Mouse (Mus musculus) left cerebral cortex, postnatal 14 days (tissue): ENCODE data around the gene Osgep. TPM values are rescaled to one million over a fixed set of nuclear protein-coding genes. Genes with fewer than 3 reads are reported as not detected.
"Not testable (repeated sequence)": the region's sequence is repeated elsewhere in the genome, so short reads cannot be mapped to it uniquely, and the experiment has no call there.

Experiments
- DNase-seq, 2 experiments: peaks; one replicate each; pipeline ENCODE4 v3.0.0; 2021 to 2022; ENCODE audit warnings: low spot score in 2 of 2, mixed read lengths in 1 of 2
- intact Hi-C: fragments of 180-260 bp; cut with DNase I; formaldehyde crosslinking; loops from one replicate; pipeline ENCODE4 v1.15.1; 2025
- long read RNA-seq, 2 experiments: library from polyadenylated mRNA; stranded (forward); transcript quantifications; one replicate each; pipeline ENCODE4 v2.0.0; 2021
- total RNA-seq, 2 experiments: library from RNA; stranded (reverse); gene quantifications; 2 replicates each; pipeline ENCODE4 v1.2.3; 2021

The Osgep gene
- total RNA-seq, result 10 to 100 TPM; 35.1 to 39.7 TPM
- long read RNA-seq, experiment 1, transcript Osgep-202 (11 exons, 3,388 nt), result major isoform, 47 of 57 reads
- long read RNA-seq, experiment 1, partial matches to known transcripts, result 0 of 57 reads
- long read RNA-seq, experiment 1, other reads (novel, unspliced or antisense), result 10 of 57 reads
- long read RNA-seq, experiment 2, transcript Osgep-202 (11 exons, 3,388 nt), result major isoform, 36 of 54 reads
- long read RNA-seq, experiment 2, partial matches to known transcripts, result 3 of 54 reads
- long read RNA-seq, experiment 2, other reads (novel, unspliced or antisense), result 15 of 54 reads

DNA sequence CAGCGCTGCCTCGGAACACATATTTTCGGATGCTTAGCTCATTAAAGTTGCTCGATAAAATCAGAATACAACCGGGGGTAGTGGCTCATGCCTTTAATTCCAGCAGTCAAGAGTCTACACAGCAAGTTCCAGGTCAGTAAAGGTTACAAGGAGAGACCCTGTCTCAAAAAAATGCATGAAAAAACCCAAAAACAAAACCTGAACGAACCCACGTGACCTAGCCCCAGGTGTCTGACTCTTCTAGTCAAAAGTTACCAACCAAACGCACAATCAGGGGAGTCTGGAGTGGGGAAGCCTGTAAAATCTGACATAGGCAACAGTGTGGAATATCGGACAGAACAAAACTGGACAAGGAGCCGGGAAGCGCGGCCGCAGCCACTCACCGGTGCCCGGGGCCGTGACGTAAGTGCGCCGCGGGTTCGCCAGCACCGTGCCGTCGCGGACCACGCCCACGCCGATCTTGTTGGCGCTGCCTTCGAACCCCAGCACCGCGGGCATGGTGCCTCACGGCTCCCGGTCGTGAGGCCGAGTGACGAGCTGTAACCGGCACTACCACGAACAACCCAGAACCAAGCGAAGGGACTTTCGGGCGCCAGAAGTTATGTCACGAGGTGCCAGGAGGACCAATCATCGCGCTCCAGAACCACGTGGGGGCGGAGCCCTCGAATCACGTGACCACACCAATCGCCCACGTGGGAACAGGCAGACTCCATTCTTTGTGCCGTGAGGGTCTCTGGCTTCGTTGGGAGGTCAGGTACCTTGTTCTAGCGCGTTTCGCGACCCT, at the start of gene Osgep, which contains the start of gene Apex1:
Osgep (minus strand) TSS at position 613 of the 784 bp plus-strand sequence.
Apex1 (plus strand) TSS at position 688 of the 784 bp plus-strand sequence.
- peak; percentile 98 to 99 for DNase-seq
- intact Hi-C loops, result no loop called here

DNA sequence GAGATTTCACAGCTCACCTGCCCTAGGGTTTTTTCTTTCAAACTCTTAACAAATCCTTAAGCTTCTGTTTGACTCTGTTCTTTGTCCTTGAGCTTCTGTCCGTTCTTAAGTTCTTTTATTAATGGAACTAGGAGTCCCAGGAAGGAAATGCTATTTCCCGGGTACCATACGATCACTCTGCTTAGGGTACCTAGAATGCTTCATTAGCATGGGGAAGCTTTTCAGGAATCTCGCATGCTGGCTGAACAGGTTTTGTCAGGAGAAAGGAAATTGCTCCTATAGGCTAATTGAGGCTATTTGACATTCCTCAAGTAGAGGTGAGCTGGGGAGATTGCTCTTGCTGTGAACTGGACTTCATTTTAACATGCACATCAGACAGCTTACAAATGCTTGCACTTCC, 49.0 kb upstream of the Osgep start:
- no peak for DNase-seq
- intact Hi-C loops, result loop anchor here (2.0 kb wide), 1 partner anchor 89 kb away; no protein-coding TSS in a partner anchor

DNA sequence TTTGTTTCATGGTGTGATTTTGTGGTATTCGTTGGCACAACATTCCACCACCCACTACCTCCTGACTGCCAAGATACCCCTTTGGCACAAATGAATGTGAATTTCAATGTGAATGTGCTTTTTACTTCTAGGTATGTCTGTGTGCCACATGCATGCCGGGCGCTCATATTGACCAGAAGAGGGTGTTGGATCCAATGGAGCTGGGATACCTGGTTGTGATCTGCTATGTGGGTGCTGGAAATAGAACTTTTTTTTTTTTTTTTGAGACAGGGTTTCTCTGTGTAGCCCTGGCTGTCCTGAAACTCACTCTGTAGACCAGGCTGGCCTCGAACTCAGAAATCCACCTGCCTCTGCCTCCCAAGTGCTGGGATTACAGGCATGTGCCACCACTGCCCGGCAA, 48.4 kb upstream of the Osgep start:
- DNase-seq, intact Hi-C loops: not testable (repeated sequence)

DNA sequence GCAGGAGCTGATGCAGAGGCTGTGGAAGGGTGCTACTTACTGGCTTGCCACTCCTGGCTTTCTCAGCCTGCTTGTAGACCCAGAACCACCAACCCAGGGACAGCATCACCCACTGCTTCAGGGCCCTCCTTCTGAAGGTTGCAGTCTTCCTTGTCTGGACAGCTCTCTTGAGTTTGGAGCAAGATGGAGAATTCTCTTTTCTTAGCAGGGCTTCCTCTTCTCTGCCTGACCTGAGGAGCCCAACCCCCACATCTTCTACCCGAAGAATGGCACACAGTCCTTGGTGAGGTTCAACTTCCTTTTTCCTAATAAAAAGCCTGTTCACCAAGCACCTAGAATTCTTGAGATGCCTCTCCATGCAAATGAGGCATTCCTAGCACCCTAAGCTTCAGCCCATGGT, 46.1 kb upstream of the Osgep start:
- DNase-seq, result no peak

DNA sequence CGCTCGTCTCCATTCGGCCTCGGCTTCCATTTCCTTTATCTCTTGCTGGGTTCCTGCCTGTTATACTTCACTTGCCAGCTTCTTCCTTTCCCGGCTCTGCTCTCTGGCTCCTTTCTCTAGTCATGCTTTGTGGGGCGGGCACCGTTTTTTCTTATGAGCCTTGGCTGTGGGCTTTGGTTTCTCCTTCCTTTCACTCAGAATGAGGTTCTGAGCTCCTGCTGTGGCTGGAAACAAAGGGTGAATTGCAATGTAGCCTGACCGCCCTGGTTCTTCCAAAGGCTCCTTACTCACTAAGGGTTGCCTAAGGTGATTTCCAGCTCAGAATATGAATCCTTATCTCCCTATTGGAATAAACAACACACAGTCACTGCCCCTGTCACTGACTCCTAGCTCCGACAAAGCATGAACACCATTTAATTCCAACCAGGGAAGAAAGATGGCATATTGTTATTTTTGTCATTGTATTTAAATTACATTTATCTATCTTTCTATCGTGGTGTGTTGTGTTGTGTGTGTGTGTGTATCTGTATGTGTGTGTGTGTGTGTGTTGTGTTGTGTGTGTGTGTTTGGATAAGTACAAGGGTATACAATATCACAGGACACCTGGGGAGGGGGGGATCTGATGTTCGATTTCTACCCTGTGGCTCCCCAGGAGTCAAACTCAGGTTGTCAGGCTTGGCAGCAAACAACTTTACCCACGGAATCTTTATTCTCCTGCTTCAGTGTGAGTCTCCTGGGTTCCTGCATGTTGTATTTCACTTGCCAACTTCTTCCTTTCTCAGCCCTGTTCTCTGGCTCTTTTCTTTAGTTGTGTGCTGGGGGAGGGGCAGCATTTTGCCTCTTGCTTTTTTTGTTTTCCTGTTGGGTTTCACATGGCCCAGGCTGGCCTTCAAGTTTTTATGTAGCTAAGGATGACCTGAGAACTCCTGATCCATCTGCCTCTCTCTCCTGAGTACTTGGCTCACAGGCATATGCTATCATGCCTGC, 45.2 kb upstream of the Osgep start:
- DNase-seq, result peak; percentile 35 to 61

More for the DNA sequence above, 46.1 kb upstream of the Osgep start:
- intact Hi-C loops, result no loop called here

DNA sequence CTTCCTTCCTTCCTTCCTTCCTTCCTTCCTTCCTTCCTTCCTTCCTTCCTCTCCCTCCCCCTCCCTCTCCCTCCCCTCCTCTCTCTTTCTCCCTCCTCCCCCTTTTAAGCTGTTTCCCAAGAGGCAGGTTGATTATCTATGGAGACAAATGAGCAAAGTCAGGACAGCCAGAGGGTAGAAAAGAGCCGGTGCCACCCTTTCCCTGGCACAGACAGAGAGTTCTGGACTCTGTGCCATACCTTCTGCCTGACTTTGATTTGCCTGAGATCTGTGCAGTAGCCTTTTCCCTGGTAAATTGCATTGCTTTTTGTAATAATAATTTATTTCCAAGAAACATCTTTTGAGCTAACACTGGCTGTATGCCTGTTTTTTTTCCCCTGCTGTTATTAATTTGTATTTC, 44.3 kb upstream of the Osgep start:
- no peak for DNase-seq
- intact Hi-C loops, result no loop called here

More for the DNA sequence above, 45.2 kb upstream of the Osgep start:
- intact Hi-C loops, result no loop called here

DNA sequence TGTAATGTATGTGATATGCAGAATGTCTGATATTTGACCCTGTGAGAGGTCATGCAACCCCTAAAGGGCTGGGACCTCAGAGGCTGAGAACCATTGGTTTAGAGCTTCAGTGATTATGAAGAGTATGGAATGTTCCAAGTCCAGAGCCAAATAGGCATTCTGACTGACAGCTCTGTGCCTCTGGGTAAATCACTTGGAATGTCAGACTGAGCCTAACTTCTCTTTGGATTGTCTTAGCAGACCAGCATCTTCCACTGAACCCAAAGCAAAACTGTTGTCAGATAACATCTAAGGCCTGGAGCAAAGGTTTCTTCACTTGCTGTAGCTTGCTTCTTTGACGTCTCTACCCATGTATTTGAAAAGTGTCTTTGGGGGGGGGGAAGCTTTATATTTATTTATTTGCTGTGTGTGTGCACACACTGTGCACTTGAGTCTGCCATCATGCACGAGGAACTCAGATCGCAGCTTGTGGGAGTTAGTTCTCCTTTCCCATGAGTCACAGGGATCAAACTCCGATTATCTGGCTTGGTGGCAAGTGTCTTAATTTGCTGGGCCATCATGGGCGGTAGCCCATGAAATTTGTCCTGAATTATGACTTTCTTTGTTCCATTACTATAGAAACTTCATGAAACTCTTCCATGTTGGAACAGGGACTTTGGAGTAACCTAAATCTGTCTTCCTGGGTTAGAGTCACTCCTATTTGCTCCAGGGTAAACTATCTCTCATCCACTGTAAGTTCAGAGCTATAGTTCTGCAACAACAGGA, 43.7 kb upstream of the Osgep start:
- intact Hi-C loops, result no loop called here
- no peak for DNase-seq

DNA sequence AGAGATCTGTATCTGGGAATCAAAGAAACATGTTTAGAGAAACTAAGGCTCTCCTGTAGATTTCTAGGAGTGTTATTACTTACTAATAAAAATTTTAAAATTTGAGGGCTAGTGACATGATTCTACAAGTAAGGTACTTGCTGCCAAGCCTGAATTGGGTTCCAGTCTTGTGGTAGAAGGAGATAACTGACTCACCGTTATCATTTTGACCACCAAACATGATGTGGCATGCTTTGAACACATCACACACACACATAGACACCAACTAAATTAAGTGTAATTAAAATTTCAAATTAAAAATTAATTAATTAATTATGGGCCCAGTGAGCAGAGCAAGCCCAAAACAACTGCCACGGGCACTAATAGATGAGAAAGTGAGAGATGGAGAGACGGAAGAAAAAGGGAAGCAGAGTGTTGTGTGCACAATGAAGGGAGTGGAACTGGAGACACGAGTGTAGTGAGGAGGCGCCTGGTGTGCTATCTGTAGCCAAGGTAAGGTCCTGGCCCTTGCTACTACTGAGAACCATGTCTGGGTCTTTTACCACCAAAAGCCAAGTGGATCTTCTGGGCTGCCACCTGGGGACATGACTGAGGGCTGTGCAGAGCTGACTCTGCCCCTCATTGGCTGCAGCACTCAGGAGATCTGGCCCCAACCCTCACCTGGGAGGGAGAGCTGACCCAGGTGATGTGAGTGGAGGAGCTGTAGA, 33.7 kb upstream of the Osgep start:
- intact Hi-C loops, result not testable (repeated sequence)

DNA sequence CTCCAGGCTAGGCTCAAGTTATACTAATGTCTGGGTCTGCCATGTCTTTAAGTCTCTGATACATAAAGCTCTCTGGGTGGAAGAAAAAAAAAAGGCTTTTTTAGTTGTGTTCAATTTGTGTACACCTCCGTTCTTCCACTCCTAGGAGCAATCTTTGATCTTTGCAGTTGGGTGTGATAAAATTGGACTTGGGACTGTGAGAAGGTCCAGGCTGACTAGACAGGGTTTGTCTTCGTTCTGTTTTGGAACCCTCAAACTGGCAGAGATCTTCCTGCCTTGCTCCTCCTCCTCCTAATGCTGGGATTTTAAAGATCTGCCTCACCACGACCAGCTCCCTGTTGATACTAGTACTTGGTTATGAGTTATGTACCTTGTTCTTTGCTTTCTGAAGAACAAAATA, 32.5 kb upstream of the Osgep start:
- intact Hi-C loops, DNase-seq: not testable (repeated sequence)

More for the DNA sequence above, 33.7 kb upstream of the Osgep start:
- DNase-seq, result not testable (repeated sequence)

DNA sequence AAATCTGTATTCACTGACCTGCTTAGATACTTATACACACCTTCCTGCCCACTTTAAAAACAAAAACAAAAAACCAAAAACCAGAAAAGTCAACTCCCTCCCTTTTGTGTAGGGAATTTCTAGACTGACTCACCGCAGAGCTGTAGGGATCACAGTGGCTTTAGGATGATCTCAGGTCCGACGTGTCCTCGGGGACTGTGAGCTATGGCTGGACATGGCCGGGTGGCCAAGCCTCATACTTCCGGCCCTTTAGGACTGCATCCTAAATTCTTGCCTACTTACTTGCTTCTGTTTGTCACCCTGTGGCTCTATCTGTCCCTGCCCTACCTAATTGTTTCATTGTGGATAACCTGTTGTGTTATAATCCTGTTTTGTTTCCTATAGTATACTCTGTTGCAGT, 32.0 kb upstream of the Osgep start:
- intact Hi-C loops, DNase-seq: not testable (repeated sequence)

DNA sequence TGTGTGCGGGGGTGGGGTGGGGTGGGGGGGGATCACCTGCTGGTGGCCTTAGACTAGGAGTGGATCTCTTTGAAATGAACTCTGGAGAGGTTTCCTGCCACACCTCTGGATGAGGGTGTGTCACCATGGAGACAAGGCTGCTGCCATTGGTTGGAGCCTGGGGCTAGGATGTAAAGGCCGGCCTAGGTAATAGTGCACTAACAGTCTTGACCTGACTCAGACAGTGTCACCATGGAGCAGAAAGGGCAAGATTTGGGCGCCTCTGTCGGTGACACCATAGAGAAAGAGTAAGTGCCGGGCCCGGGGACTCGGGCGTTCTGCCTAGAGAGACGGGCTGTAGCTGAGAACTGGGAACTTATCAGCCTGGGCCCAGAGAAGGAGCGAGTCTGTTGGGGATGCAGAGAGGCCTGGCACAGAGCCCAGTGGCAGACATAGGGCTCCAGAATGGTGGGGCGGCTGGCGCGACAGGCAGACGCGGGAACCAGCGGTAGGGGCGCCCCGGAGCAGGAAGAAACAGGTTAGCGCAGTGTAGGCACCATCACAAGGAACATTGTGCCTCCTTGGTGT, 31.3 kb upstream of the Osgep start, which contains the start of gene Pnp2:
Pnp2 (plus strand) TSS at position 51 of the 567 bp plus-strand sequence.
- DNase-seq, result peak; percentile 56 to 63
- intact Hi-C loops, result not testable (repeated sequence)

DNA sequence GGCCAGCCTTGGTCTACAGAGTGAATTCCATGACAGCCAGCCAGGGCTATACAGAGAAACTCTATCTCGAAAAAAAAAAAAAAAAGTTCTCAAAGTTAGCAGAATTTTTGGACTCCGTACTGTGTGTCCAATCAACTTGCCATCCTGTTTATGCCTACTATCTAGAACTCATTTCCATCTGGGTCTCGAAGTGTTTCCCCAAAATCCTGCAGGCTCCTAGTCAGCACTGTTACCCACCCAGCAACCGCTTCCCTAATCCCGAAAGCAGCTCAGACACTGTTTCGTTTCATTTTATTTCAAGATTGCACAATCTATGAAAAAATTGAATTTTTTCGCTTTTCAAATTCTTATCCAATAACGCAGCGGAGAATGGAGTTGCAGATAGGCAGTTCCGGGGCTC, 30.8 kb upstream of the Osgep start:
- intact Hi-C loops, result no loop called here

DNA sequence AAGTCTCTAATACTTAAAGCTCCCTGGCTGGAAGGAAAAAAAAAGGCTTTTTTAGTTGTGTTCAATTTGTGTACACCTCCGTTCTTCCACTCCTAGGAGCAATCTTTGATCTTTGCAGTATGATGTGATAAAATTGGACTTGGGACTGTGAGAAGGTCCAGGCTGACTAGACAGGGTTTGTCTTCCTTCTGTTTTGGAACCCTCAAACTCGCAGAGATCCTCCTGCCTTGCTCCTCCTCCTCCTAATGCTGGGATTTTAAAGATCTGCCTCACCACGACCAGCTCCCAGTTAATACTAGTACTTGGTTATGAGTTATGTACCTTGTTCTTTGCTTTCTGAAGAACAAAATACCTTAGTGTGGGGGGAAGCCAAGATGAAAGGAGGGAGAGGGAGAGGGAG, 20.8 kb upstream of the Osgep start:
- intact Hi-C loops, DNase-seq: not testable (repeated sequence)

More for the DNA sequence above, 30.8 kb upstream of the Osgep start:
- no peak for DNase-seq

DNA sequence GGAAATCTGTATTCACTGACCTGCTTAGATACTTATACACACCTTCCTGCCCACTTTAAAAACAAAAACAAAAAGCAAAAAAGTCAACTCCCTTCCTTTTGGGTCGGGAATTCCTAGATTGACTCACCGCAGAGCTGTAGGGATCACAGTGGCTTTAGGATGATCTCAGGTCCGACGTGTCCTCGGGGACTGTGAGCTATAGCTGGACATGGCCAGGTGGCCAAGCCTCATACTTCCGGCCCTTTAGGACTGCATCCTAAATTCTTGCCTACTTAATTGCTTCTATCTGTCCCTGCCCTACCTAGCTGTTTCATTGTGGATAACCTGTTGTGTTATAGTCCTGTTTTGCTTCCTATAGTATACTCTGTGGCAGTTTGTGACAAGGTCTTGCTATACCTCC, 20.4 kb upstream of the Osgep start:
- DNase-seq, intact Hi-C loops: not testable (repeated sequence)

DNA sequence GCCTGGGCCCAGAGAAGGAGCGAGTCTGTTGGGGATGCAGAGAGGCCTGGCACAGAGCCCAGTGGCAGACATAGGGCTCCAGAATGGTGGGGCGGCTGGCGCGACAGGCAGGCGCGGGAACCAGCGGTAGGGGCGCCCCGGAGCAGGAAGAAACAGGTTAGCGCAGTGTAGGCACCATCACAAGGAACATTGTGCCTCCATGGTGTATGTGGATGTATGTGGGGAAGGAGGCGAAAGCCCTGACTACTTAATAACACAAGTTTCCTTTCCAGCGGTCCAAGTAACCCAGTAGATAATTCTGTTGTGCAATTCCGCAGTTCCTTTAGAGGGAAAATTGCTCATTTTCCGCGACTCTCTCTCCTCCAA, 20.0 kb upstream of the Osgep start:
- DNase-seq, intact Hi-C loops: not testable (repeated sequence)

DNA sequence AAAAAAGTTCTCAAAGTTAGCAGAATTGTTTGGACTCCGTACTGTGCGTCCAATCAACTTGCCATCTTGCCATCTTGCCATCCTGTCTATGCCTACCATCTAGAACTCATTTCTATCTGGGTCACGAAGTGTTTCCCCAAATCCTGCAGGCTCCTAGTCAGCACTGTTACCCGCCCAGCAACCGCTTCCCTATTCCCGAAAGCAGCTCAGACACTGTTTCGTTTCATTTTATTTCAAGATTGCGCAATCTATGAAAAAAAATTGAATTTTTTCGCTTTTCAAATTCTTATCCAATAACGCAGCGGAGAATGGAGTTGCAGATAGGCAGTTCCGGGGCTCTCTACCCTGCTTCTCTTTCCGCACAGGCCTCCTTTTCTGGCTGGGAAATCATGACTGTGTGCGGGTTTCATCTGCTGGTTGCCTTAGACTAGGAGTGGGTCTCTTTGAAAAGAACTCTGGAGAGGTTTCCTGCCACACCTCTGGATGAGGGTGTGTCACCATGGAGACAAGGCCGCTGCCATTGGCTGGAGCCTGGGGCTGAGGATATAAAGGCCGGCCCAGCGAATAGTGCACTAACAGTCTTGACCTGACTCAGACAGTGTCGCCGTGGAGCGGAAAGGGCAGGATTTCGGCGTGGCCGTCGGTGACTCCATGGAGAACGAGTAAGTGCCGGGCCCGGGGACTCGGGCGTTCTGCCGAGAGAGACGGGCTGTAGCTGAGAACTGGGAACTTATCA, 19.4 kb upstream of the Osgep start, which contains the start of gene Gm49342:
Gm49342 (plus strand) TSS at position 586 of the 736 bp plus-strand sequence.
- peak; percentile 86 to 90 for DNase-seq
- intact Hi-C loops, result no loop called here

DNA sequence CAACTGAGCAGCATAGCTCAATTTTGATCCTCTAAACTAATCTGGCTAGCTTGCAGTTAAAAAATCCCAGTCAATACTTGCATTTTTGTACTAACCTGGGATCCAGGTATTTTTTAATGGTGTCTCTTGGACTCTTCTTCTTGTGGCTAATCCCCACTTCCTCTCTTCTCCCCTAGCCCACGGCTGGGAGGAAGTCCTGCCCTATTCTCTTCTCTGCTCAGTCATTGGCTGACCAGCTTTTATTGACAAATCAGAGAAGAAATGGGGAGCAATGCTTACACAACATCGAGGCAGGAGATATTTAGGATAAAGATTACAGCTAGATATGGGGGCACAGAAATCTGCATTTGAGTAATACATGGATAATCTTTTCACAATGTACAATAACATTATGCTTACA, 14.2 kb upstream of the Osgep start:
- intact Hi-C loops, result no loop called here
- DNase-seq, result no peak
